Mouse (Mus musculus) myocyte (in vitro differentiated cells): ENCODE data around the gene Patl2. TPM values are rescaled to one million over a fixed set of nuclear protein-coding genes. Genes with fewer than 3 reads are reported as not detected.

Experiments
- H3K27me3 ChIP-seq: one replicate; pipeline ENCODE4 v1.6.1; 2011; ENCODE audit not compliant: control insufficient read depth, insufficient read depth, insufficient read length
- H3K36me3 ChIP-seq: one replicate; pipeline ENCODE4 v1.6.1; 2011; ENCODE audit not compliant: control insufficient read depth, insufficient read depth
- H3K4me2 ChIP-seq: one replicate; pipeline ENCODE4 v1.6.1; 2011; ENCODE audit warnings: low read depth, control low read depth
- H3K4me3 ChIP-seq: one replicate; pipeline ENCODE4 v1.5.1; 2011; ENCODE audit warnings: mild to moderate bottlenecking, control low read depth, moderate library complexity
- H3K79me2 ChIP-seq: one replicate; pipeline ENCODE4 v1.6.1; 2011; ENCODE audit not compliant: control insufficient read depth, insufficient read depth
- H3ac ChIP-seq: one replicate; pipeline ENCODE4 v1.6.1; 2011; ENCODE audit not compliant: control insufficient read depth, insufficient read length
- CEBPB ChIP-seq: IDR thresholded peaks from 2 replicates; pipeline ENCODE4 v1.6.1; 2011; ENCODE audit warnings: mild to moderate bottlenecking, moderate library complexity; ENCODE audit not compliant: poor library complexity, insufficient read depth, severe bottlenecking
- E2F4 ChIP-seq: IDR thresholded peaks from one replicate; pipeline ENCODE4 v1.6.1; 2011; ENCODE audit warnings: mild to moderate bottlenecking, control low read depth, moderate library complexity; ENCODE audit not compliant: insufficient read depth
- MAX ChIP-seq: IDR thresholded peaks from one replicate; pipeline ENCODE4 v1.6.1; 2011; ENCODE audit warnings: low read depth, mild to moderate bottlenecking, control low read depth
- MYOD1 ChIP-seq, 3 experiments: IDR thresholded peaks; one replicate each; pipeline ENCODE4 v1.6.1; 2011; ENCODE audit warnings: control low read depth in 2 of 3, low read depth in 2 of 3, mild to moderate bottlenecking in 2 of 3, moderate library complexity in 1 of 3; ENCODE audit not compliant: insufficient read length in 2 of 3, control insufficient read depth in 1 of 3
- MYOG ChIP-seq, 3 experiments: IDR thresholded peaks; one replicate each; pipeline ENCODE4 v1.6.1; 2011; ENCODE audit warnings: control low read depth in 2 of 3, low read depth in 2 of 3, mild to moderate bottlenecking in 2 of 3; ENCODE audit not compliant: insufficient read length in 2 of 3, control insufficient read depth in 1 of 3, insufficient read depth in 1 of 3
- POLR2A ChIP-seq: IDR thresholded peaks from one replicate; pipeline ENCODE4 v1.6.1; 2011; ENCODE audit warnings: low read depth, mild to moderate bottlenecking, control low read depth, moderate library complexity; ENCODE audit not compliant: insufficient read length
- POLR2AphosphoS2 ChIP-seq: IDR thresholded peaks from one replicate; pipeline ENCODE4 v1.6.1; 2011; ENCODE audit warnings: low read depth, control low read depth; ENCODE audit not compliant: insufficient read length
- REST ChIP-seq: IDR thresholded peaks from one replicate; pipeline ENCODE4 v1.6.1; 2011; ENCODE audit warnings: mild to moderate bottlenecking, control low read depth, moderate library complexity; ENCODE audit not compliant: insufficient read depth, insufficient read length
- SRF ChIP-seq: IDR thresholded peaks from one replicate; pipeline ENCODE4 v1.6.1; 2011; ENCODE audit warnings: low read depth; ENCODE audit not compliant: control insufficient read depth, insufficient read length
- TCF12 ChIP-seq: IDR thresholded peaks from one replicate; pipeline ENCODE4 v1.6.1; 2011; ENCODE audit warnings: mild to moderate bottlenecking, control low read depth; ENCODE audit not compliant: poor library complexity, insufficient read depth, severe bottlenecking
- TCF3 ChIP-seq: IDR thresholded peaks from one replicate; pipeline ENCODE4 v1.6.1; 2011; ENCODE audit warnings: low read depth, control low read depth; ENCODE audit not compliant: insufficient read length
- USF1 ChIP-seq: IDR thresholded peaks from one replicate; pipeline ENCODE4 v1.6.1; 2011; ENCODE audit warnings: low read depth, mild to moderate bottlenecking, control low read depth, moderate library complexity
- polyA plus RNA-seq: library from polyadenylated mRNA; unstranded; fragments of >200 nt; fragmentation: generic; extraction: Trizol; gene quantifications from one replicate; pipeline ENCODE4 v1.2.1, GENCODE M21; 2012; ENCODE audit warnings: missing spikeins

Patl2 gene
- polyA plus RNA-seq, 1 experiment: 0.07 TPM

GRCm38 (mm10) chr2:122194509-122194929 lies 8.5 kb upstream of the Patl2 start:
- Histone ChIP-seq H3ac (no peak overlapping the region), H3K27me3 (no peaks in the 10 kb centered on the region), H3K79me2 (no peaks in the 10 kb centered on the region), H3K4me3 (no peak overlapping the region), H3K4me2 (no peak overlapping the region), H3K36me3 (no peaks in the 10 kb centered on the region)
- no peak for TF ChIP-seq MAX
- no peak for TF ChIP-seq TCF12
- no peak for TF ChIP-seq E2F4
- no peak for TF ChIP-seq POLR2AphosphoS2
- TF ChIP-seq TCF3: no peak
- no peak for TF ChIP-seq SRF
- no peak for TF ChIP-seq MYOD1 (IDR thresholded peaks at IDR 0.05; ENCODE audit: control insufficient read depth in 1 of 3, insufficient read length in 2 of 3, low read depth in 2 of 3)
- no peak for TF ChIP-seq REST
- no peak for TF ChIP-seq POLR2A
- no peak for TF ChIP-seq USF1
- no peak for TF ChIP-seq CEBPB

- Histone ChIP-seq H3K79me2 (no peaks in the 10 kb centered on the region), H3K27me3 (no peaks in the 10 kb centered on the region), H3ac (no peak overlapping the region), H3K4me2 (no peak overlapping the region), H3K36me3 (no peaks in the 10 kb centered on the region), H3K4me3 (no peak overlapping the region)
- no peak for TF ChIP-seq POLR2AphosphoS2
- TF ChIP-seq USF1: no peak
- no peak for TF ChIP-seq POLR2A
- no peak for TF ChIP-seq TCF12
- no peak for TF ChIP-seq MYOG (IDR thresholded peaks at IDR 0.05; ENCODE audit: control insufficient read depth in 1 of 3, insufficient read depth in 1 of 3, insufficient read length in 2 of 3, low read depth in 2 of 3)
- no peak for TF ChIP-seq CEBPB
- TF ChIP-seq SRF: no peak
- TF ChIP-seq MYOD1 (IDR thresholded peaks at IDR 0.05; ENCODE audit: control insufficient read depth in 1 of 3, insufficient read length in 2 of 3, low read depth in 2 of 3): no peak
- TF ChIP-seq REST: no peak
- no peak for TF ChIP-seq MAX
- TF ChIP-seq TCF3: no peak
- TF ChIP-seq E2F4: no peak
These were observed 5.9 kb upstream of the Patl2 start for GRCm38 (mm10) chr2:122191849-122192248.

GRCm38 (mm10) chr2:122186751-122187150 lies 762 bp upstream of the Patl2 start:
- H3K36me3 ChIP-seq: no peaks in the 10 kb centered on the region
- H3K79me2 ChIP-seq: no peaks in the 10 kb centered on the region
- H3K4me3 ChIP-seq: no peak overlapping the region
- H3K27me3 ChIP-seq: no peaks in the 10 kb centered on the region
- TF ChIP-seq TCF3: no peak
- no peak for TF ChIP-seq MYOD1 (IDR thresholded peaks at IDR 0.05; ENCODE audit: control insufficient read depth in 1 of 3, insufficient read length in 2 of 3, low read depth in 2 of 3)
- no peak for TF ChIP-seq TCF12
- TF ChIP-seq E2F4: no peak
- TF ChIP-seq CEBPB: no peak
- TF ChIP-seq POLR2AphosphoS2: no peak
- TF ChIP-seq USF1: no peak
- TF ChIP-seq MAX: no peak
- H3ac ChIP-seq: no peak overlapping the region
- no peak overlapping the region for H3K4me2 ChIP-seq

- no peaks in the 10 kb centered on the region for H3K27me3 ChIP-seq
- H3ac ChIP-seq: no peak overlapping the region
- H3K36me3 ChIP-seq: no peaks in the 10 kb centered on the region
- H3K4me3 ChIP-seq: no peak overlapping the region
- TF ChIP-seq POLR2AphosphoS2 (no peak), E2F4 (no peak), TCF3 (no peak), POLR2A (no peak), MAX (no peak), MYOD1 (IDR thresholded peaks at IDR 0.05; ENCODE audit: control insufficient read depth in 1 of 3, insufficient read length in 2 of 3, low read depth in 2 of 3) (no peak), MYOG (IDR thresholded peaks at IDR 0.05; ENCODE audit: control insufficient read depth in 1 of 3, insufficient read depth in 1 of 3, insufficient read length in 2 of 3, low read depth in 2 of 3) (no peak), REST (no peak), TCF12 (no peak), CEBPB (no peak)
- H3K79me2 ChIP-seq: no peaks in the 10 kb centered on the region
- no peak overlapping the region for H3K4me2 ChIP-seq
These were observed 903 bp downstream of the Patl2 start for GRCm38 (mm10) chr2:122185086-122185485.

- no peaks in the 10 kb centered on the region for H3K36me3 ChIP-seq
- no peak overlapping the region for H3ac ChIP-seq
- H3K4me2 ChIP-seq: no peak overlapping the region
- no peak for TF ChIP-seq TCF12
- TF ChIP-seq TCF3: no peak
- H3K27me3 ChIP-seq: no peaks in the 10 kb centered on the region
- H3K79me2 ChIP-seq: no peaks in the 10 kb centered on the region
- H3K4me3 ChIP-seq: no peak overlapping the region
These were observed 5.8 kb downstream of the Patl2 start for GRCm38 (mm10) chr2:122180051-122180822.
